Mouse (Mus musculus) frontal cortex, adult (tissue): ENCODE data around the gene Magi3.

ENCODE experiments used
- ATAC-seq: cut with Nextera tagmentation; 2 replicates; pipeline ENCODE4 v1.9.2; 2017; ENCODE audit warnings: mild to moderate bottlenecking, moderate library complexity, mixed read lengths; ENCODE audit not compliant: low TSS enrichment

The Magi3 gene

DNA sequence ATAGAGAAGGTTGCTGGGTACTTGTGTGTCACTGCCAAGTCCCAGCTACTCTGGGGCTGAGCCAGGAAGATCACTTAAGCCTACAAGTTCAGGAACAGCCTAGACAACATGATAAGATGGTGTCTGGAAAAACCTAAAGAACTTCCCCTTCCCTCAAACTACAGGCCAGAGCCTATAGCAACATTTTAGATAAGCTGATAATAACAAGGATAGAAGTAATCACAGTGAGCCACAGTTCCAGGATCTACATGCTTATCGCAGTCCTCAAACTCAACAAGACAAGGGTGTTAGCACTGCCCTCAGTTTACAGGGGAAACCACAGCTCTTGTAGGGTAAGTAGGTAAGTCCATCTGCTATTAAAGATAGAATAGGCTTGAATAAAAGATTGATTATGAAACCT, 188.1 kb downstream of the Magi3 start:
- ATAC-seq: no peak

DNA sequence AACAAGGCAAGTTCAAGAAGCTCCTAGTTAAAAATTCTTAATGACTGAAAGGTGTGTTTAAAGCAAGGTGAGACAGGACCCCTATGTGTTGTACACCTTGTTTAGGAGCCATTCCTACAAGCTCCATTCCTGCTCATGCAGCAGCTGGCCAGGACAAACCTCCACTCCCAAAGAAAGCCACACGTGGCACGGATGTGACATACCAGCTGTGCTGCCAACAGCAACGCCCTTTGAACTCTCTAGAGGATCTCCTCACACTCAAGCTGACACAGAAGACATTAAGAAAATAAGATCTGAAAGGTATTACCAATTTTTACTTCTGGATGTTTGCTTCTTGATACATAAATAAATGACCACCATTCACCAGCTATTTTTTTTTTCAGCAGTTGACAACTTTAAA, 193.2 kb downstream of the Magi3 start:
- no peak for ATAC-seq

DNA sequence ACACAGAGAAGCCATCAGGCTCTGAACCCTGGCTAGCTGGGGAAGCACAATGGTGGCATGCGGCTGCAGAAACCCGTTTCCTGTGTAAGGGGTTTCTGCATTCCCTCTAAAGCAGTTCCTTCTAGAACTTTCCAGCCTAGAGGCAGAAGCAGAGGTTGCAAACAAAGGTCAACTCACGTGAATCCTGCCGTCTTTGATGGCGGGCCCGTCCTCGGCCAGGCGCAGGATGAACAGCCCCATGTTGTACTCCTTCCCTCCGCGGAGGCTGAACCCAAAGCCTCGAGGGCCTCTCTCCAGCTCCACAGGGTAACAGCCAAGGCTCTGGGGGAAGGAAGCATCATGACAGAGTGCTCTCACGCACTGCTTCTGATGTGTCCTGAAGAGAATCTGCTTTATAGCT, 200.1 kb downstream of the Magi3 start:
- ATAC-seq: no peak

DNA sequence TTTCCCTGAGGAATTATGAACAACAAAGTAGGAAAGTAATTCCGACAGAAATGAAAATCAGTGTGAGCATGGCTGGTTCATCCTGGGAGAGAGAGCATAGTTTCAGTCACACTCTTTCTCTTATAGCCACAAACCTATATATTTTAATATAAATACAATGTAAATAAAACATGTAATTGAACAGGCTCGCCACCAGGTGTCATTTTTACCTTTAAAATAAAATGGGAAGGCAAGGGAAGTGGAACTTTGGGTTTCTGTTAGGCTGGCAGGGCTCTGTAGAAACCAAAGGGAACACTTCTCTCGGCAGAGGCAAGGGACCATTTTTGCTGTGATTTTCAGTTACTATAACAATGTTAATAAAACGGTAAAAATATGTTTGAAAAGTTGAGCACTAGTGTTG, 200.7 kb downstream of the Magi3 start:
- ATAC-seq: no peak

DNA sequence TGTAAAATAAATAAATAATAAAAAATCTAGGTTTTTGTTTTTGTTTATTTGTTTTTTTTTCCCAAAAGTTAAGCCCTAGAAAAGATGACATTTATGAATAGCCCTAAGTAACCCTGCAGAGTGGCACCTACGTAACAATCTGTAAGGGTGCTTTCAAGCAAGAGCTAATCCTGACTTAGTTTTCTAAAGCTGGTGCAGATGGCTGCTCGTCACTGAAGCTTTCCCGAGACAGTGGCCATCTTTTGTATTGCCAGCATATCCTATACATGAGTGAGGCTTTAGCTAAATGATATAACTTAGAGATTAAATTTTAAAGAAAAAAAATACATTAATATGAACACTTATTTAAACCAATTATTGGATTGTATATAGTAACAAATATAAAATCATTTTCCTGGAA, 202.2 kb downstream of the Magi3 start:
- ATAC-seq: no peak

DNA sequence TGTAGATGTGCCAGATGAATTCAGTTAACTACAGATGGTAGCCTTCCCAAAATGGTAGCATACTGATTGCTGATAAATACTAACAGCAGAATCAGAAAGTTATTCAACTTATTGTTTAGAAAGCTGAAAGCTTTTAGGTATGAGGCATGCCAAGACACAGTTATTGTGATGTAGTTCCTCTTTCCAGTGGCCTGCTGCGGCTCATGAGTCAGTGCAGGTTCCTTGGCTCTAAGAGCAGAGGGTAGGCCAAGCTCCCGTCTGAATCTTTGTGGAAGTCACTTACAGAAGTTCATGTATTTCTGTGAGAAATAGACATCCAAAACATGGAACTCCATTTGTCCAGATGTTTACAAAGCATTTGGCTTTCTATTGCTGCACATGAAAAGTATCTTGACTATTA, 208.2 kb downstream of the Magi3 start:
- ATAC-seq: no peak

DNA sequence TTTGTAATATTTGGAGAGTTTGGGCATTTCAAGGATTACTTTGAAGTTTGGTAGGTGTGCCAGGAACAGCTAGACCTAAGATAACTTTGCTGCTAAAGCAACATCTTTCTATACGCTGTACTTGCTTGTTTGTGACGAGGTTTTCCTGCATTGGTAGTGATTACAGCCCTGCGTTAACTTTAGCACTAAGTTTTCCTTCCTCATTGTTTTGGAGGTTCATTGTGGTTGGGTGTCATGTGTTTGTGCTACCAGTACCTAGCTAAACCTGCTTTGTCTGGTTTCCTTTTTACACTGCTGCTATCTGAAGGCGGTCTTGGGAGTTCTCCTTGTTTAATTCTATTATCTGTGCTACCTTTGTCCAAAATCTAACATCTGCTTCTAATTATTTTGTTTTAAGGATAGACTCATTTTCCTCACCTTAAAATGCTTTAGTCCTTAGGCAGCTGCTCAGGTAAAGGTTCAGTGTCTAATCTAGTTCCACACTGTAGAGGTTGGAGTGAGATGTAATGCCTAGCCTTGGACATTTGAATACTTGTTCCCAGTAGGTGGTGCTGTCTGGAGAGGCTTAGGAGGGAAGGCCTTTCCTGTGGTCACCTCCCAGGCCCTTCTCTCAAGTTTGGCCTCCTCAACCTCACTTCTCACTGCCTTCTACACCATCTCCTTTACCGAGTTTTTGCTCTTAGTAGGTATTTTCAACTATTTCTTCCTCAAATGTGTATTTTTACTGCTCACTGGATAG, 210.1 kb downstream of the Magi3 start:
- ATAC-seq: no peak

DNA sequence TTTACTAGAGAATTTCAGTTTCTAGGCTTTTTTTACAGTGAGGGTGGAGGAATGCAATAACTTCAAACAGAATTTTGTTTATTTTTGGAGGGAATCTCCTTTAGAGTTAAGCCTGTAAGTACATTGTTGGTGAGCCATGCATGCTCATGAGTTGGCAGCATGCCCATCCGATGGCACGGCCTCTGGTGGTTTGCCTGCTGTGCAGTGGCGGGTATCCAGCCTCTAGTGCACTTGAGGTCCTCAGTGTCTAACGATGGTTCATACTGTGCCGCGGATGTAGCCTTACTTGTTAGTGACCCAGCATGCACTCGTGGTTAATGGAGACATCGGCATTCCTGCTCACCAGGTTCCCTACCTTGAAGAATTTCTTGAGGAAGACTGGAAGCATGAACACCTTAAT, 212.7 kb downstream of the Magi3 start:
- ATAC-seq: 0 out of 2 replicates have a peak, but pooled peaks have one; percentile 3

DNA sequence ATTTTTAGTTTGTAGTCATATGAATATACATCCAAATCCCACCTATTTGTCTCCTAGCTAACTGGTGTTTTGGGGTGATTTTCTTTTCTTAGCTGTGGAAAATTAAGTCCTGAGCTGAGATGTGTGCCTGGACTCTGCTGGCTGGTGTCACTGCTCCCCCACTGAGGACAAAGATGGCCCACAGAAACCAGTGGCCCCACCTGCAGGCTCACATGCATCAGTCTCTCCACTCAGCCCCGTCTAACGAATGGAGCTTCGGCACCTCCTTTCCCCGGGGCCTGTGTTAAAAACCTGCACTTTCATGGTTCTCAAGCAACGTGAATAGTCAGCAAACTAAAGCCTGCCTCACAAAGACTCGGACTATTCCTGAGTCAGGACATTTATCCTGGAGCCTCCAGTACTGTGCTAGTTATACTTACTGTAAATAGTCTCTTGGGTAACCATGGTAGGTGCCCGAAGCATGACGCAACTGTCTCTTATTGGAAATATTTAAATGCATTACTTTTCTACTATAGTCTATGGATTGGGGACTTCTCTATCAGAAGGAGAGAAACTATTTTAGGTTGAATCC, 213.2 kb downstream of the Magi3 start:
- peak; percentile 33; the same call in 1 of the 2 replicates for ATAC-seq

DNA sequence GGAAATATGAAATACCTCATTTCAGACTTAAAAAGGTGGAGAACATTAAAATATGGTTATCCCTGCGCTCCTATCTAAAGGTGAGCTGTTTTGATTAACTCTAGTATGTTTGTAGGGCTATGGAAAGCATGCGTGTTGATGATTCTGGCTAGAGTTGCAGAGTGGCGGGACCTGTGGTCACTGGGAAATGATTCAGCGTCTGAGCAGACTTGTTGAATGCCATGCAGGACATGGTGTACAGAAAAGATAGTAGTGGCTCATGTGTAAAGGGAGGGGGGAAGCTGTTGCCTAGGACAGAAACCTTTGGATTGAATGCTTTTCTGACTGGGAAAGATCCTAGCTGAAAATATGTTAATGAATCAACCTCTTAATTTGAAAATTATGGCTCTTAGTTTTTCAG, 221.4 kb downstream of the Magi3 start:
- no peak for ATAC-seq

DNA sequence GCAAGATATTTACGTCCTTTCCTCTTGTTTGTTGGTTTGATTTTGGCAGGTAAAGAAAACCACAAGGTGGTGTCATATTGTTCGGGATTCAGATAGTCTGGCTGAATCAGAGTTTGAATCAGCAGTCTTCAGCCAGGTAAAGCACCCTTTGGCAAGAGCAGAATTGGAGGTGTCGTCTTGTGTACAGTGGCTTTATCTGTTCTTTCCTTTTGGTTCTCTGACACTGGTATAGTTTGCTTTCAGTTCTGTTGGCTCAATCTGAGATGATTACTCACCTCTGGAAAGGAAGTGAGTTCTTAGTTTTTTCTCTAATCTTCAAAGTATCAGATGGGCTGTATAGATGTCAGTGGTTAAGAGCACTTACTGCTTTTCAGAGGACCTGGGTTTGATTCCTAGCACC, 228.9 kb downstream of the Magi3 start:
- no peak for ATAC-seq

DNA sequence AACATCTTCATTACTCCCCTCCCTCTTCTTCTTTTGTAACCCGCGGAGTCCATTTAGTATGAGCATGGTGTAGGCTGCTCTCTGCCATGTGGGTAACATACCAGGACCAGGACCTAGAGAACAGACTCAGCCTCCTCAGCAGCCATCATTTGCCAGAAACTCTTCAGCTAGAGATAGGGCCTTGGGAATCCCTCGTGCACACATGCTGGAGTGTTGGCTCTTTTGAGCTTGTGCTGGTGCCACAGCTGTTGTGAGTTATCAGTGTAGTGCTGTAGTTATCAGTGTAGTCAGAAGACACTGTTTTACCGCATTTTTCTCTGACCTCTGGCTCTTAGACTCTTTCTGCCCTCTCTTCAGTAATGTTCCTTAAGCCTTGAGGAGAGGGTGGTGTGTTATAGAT, 230.8 kb downstream of the Magi3 start:
- ATAC-seq: no peak

DNA sequence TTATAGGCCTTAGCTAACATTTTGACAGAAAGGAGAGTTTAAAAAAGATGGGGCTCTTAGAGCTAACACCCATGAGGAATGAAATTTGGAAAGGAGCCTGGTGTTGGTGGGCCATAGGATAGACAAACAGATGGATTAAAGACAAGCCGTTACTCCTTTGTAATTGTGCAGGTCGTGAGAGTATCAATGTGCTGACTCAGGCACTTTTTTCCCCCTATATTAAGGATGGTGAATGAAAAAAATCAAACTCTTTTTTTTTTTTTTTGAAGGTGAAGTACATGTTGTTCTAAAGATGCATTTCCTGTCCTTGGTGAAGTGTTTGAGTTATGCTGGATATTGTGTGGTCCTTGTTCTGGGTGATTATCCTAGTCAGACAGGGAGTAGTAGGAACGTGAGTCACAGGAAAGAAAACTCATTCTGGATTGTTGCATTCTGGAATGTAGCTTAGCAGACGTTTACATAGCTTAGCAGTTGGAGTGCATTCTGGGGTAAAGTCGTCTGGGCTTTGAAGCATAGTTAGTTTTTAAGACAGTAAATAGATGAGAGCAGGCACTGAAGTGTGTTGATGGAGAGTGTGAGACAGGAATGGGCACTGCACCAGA, 232.2 kb downstream of the Magi3 start:
- no peak for ATAC-seq

DNA sequence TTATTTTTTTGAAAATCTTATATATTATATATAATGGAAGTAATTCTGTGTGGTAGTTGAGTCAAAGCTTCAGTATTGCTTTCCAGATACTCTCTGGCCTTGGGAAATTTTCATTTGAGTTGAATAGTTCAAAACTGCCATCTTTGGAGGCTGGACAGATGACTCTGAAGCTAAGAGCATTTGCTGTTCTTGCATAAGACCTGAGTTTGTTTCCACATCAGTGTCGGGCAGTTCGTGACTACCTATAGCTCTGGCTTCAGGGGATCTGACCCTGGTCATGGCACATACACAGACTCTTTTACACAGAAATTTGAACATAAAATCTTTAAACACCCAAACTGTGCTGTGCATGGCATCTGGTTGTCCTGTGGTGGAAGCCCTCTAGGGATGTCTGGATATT, 235.0 kb downstream of the Magi3 start:
- ATAC-seq: no peak

DNA sequence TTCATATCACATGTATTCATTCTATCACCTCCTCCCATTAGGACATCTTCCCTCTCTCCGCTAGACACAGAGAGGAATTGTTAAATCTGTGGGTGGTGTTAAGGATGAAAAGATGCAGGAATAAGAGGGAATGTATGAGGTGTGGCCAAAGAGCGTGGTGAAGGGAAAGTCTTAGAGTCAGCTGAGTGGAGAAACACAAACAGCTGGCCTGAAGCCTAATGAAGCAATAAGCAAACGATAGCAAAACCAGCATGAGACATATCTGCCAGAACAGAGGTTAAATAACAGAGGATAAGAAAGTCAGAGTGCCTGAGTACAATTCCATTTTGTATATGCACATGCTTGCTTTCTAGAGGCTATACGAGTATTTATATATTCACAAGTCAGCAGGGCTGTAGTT, 235.6 kb downstream of the Magi3 start:
- ATAC-seq: no peak

DNA sequence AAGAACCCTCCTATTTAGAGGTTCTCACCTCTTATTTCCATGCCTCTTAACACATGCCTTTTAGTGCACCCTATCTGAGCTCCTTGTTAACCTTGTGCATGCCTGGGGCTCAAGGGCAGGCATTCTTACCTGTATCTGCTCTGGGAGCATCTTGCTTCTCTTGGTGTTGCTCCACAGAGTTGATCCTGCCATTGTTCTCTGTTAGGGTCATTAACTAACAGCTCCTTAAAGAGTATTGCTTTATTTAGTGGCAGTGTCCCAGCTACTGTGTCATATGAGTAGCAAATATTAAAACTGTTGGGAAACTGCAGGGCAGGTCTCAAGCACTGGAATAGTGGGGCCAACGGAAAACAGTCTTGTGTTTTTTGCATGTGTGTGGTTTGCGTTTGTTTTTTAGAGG, 249.0 kb downstream of the Magi3 start:
- no peak for ATAC-seq

DNA sequence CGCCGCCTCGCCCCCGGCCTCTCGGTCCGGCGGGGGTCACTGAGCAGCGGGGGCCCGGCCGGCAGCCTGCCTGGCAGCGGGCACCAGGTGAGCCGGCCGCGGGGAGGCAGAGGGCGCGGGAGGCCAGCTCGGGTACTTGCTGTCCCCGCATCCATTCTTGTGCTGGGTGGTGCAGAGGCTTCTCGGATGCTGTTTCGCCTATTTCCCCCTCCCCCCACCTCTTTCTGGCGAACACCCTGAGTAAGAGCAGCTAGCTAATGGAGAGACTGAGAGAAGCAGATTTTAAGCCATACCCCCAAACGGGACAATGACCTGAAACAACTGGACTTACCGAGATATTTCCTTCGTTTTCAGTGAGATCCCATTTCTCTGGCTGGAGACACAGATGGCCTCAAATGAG, 251.5 kb downstream of the Magi3 start:
- ATAC-seq: peak; percentile 59

DNA sequence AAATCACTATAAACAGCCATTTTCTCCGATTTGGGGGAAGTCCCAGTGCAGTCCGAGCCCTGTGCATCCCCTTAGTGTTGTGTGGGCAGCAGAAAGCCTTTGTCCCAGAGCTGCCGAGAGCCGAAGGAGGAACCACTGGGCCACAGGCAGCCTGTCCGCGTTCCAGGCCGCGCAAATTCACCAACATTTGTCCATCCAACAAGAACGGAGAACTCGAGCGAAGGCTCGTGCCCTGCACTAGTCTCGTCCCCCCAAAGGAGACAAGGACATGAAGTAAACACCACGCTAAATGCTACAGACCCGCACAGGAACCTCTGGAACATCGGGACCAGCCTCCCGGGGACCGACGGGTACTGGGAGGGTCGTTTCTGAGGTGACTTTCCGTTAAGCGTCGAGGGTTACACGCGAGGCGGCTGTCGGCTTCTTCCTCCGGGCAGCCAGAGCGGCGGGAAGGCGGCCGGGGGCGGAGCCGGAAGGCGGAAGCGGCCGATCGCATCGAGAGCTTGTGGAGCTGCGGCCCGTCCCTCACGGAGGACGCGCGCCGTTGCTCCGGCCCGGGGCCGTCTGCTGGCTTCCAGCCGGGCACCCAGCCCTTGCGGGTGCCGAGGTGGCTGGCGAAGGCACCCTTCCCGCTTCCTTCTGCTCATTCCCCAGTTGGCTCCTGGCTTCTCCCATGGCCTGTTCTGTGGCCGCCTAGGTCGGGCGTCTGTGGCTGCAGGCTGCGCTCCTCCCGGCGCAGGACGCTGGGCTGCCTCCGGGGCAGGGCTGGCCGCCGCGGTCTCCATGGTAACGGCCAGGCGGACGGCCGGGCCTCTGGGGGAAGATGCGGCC, 252.1 kb downstream of the Magi3 start, which contains the start of gene Phtf1:
Gene Phtf1, plus strand, starts transcription at position 250 of the 831 bp plus-strand sequence.
- ATAC-seq: peak; percentile 96

DNA sequence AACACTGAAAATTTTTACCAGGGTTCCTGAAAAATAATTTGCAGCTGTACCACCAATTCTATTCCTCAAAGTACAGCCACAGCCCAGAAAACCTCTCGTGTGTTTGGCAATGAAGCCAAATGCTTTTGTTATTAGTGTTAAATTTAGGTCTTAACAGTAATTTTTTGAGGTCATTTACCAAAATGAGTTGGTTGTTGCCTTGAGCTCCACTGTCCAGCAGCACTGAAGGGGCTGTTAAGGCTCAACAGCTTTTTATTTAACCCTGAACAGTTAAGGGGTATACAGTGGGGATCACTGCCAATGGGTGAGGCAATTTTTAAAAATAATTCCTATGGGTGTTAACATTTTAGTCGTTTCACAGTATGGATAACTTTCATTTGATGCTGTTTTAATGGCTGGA, 252.9 kb downstream of the Magi3 start:
- ATAC-seq: no peak
